Mouse (Mus musculus) spleen, postnatal 36 days (tissue): ENCODE measurements at regions not wholly inside any gene's neighbourhood (a gene's known extent, or its start where the extent isn't known, plus 50 kb on each side); places are given as distances from the start of the nearest gene placed in this dataset.

ENCODE experiments used
- DNase-seq, 2 experiments: peaks; one replicate each; pipeline ENCODE4 v3.0.0; 2022; ENCODE audit warnings: low spot score in 2 of 2, mixed read lengths in 1 of 2

GRCm38 (mm10) chr2:115309856-115310631, 271.5 kb upstream of the BC052040 start:
- DNase-seq = no peak

DNA sequence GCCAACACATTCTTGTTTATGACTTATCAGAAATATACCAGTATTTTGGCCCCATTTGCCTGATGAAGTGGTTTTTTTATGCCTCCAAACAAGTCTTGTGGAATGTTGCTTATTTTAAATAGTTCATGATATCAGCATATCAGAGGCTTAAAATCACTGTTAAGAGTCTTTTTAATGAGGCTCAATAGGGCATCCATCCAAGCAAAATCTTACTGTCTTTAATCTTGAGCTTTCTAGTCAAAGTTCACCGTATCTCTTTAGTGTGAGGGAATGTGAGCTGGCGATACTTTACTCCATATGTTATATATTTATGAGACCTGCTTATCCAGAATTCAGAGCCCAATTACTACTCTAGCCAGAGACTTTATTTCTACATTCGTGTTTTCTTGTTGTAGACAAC, 263.0 kb upstream of the BC052040 start:
- no peak for DNase-seq

- no peak for DNase-seq
Measured at GRCm38 (mm10) chr2:115322582-115322981, 258.9 kb upstream of the BC052040 start.

GRCm38 (mm10) chr2:115326526-115326925, 255.0 kb upstream of the BC052040 start:
- no peak for DNase-seq

- no peak for DNase-seq
Measured at GRCm38 (mm10) chr2:115338178-115338577, 243.3 kb upstream of the BC052040 start.

GRCm38 (mm10) chr2:115339034-115339433, 242.5 kb upstream of the BC052040 start:
- no peak for DNase-seq

- DNase-seq = no peak
Measured at GRCm38 (mm10) chr2:115342360-115342759, 239.2 kb upstream of the BC052040 start.

DNA sequence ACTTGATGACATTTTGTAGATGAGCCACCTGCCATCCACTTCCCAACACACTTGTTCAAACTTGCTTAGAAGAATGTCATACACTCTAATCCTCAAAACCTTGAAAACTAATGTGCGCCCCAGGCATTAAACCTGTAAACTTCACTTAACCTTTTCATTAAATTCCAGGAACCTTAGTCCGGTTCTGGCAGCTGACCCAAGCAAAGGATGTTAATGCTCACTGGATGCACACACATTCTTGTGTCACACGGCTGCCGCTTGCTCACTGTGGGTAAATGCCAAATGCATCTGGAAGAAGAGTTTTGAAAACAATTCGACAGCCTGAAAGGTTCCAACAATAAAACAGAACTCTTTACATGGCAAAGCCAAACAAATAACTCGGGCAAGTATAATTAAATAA, 235.0 kb upstream of the BC052040 start:
- no peak for DNase-seq

DNA sequence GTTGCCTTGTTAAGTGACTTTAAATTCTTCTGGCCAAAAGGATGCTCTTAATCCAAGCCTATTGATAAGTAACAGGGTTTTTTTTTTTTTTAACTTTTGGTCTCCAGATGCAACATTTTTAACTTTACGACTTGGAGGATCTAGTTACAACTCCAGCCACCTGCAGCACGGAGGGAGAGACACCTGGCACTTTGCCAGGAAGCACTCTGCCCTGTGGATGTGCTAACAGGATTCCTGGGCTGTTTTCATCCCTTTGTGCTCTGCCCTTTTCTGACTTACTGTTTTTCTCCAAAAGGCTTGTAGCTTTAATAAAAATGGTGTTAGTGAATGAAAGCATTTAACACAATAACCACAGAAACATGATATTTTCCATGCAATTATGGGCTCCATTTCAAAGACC, 233.3 kb upstream of the BC052040 start:
- no peak for DNase-seq

GRCm38 (mm10) chr2:115371072-115371471, 210.4 kb upstream of the BC052040 start:
- no peak for DNase-seq

DNA sequence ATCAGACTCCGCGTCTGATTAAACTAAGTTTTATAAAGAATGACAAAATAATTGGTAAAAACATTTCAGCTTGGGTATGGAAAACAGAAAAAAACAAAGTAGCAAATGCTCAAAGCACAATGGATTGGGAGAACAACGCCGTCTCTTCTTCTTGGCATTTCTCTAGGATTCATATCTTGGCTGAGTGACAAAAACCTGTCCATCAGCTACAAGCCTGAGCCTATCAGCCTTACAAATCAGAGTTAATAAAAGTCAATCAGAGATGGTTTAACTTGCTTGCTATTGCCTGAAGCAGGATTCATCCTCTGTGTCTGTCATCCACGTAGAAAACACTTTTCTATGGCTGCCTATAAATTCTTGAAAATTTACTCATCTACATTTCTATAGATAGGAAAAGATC, 206.2 kb upstream of the BC052040 start:
- no peak for DNase-seq

- DNase-seq = no peak
Measured at GRCm38 (mm10) chr2:115384414-115385180, 196.9 kb upstream of the BC052040 start.

GRCm38 (mm10) chr2:115385207-115386168, 196.0 kb upstream of the BC052040 start:
- no peak for DNase-seq

- no peak for DNase-seq
Measured at GRCm38 (mm10) chr2:115391575-115391974, 189.9 kb upstream of the BC052040 start.

- no peak for DNase-seq
Measured at GRCm38 (mm10) chr2:115392082-115392762, 189.3 kb upstream of the BC052040 start.

DNA sequence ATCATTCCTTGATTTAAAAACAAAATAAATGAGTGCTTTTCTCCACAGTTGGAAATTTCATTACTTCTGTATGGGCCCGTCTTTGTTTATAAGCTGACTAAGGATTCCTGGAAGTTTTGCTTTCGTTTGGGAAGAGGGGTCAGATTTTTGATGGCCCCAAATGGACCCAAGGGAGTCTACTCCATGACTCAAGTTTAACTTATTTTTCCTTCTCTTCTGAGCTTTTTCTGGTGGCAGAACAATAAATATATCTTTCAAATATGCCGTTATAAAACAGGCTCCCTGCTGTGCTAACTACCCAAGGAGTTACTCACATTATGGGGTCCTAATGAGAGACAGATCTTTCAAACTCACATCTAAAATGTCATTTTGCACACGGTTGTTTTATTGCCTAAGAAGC, 187.4 kb upstream of the BC052040 start:
- no peak for DNase-seq

DNA sequence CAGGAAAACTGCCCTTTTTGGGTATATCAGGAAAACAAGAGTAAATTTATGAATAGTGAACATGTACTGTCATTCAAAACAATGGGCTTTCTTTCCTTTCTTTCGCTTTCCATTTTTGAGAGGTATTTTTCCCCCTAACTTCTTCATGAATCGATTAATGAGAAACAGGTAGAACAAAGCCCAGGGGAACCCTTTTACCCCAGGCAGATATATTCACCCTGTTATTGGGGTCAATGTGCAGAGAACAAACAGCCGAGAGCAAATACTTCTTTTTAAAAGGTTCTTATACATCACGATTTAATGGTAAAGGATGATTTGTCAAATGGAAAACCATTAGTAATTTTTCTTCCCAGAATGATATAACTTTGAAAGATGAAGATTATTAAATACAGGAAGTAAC, 183.0 kb upstream of the BC052040 start:
- no peak for DNase-seq

GRCm38 (mm10) chr2:115399107-115399740, 182.3 kb upstream of the BC052040 start:
- DNase-seq = no peak

GRCm38 (mm10) chr2:115399987-115400550, 181.4 kb upstream of the BC052040 start:
- DNase-seq = no peak

GRCm38 (mm10) chr2:115402246-115402645, 179.3 kb upstream of the BC052040 start:
- no peak for DNase-seq

GRCm38 (mm10) chr2:115432476-115432875, 149.0 kb upstream of the BC052040 start:
- DNase-seq = no peak
